Mouse (Mus musculus) forebrain, embryonic 13.5 days (tissue): Measurements from ENCODE around the gene Tsnaxip1. TPM values are rescaled to one million over a fixed set of nuclear protein-coding genes. Genes with fewer than 3 reads are reported as not detected.

ENCODE experiments used
- ATAC-seq: fragments of 200-750 bp; cut with Nextera tagmentation; 2 replicates; pipeline ENCODE4 v1.8.0; 2017
- H3K27ac ChIP-seq: fragments of 300-500 bp; sonication (generic); 2 replicates; pipeline ENCODE4 v1.5.1; 2015; ENCODE audit warnings: inconsistent platforms, mild to moderate bottlenecking, moderate library complexity
- H3K27me3 ChIP-seq: fragments of 300-500 bp; sonication (generic); 2 replicates; pipeline ENCODE4 v1.6.1; 2015; ENCODE audit warnings: mild to moderate bottlenecking, inconsistent platforms
- H3K36me3 ChIP-seq: fragments of 300-500 bp; sonication (generic); 2 replicates; pipeline ENCODE4 v1.6.1; 2015; ENCODE audit warnings: mild to moderate bottlenecking, inconsistent platforms; ENCODE audit not compliant: poor library complexity, severe bottlenecking
- H3K4me1 ChIP-seq: fragments of 300-500 bp; sonication (generic); 2 replicates; pipeline ENCODE4 v1.6.1; 2015; ENCODE audit warnings: inconsistent platforms
- H3K4me2 ChIP-seq: fragments of 300-500 bp; sonication (generic); 2 replicates; pipeline ENCODE4 v1.6.1; 2015; ENCODE audit warnings: inconsistent platforms, mild to moderate bottlenecking, moderate library complexity
- H3K4me3 ChIP-seq: fragments of 300-500 bp; sonication (generic); 2 replicates; pipeline ENCODE4 v1.5.1; 2015; ENCODE audit warnings: mild to moderate bottlenecking, inconsistent platforms
- H3K9ac ChIP-seq: fragments of 300-500 bp; sonication (generic); 2 replicates; pipeline ENCODE4 v1.6.1; 2015; ENCODE audit warnings: mild to moderate bottlenecking, inconsistent platforms
- H3K9me3 ChIP-seq: fragments of 300-500 bp; sonication (generic); replicated peaks from 2 replicates; pipeline ENCODE4 v1.6.1; 2016; ENCODE audit warnings: inconsistent platforms
- WGBS: fragments of 180-500 bp; shearing (Covaris S2); methylation state at CpG from one replicate; pipeline ENCODE4 v1.1.7; 2015; 5-methylcytosine and 5-hydroxymethylcytosine counted together
- polyA plus RNA-seq: library from polyadenylated mRNA; unstranded; fragments of >200 nt; fragmentation: Nextera tagmentation; extraction: Ambion mirVana; gene quantifications from 2 replicates; pipeline ENCODE4 v1.2.1, GENCODE M21; 2015

The Tsnaxip1 gene
- polyA plus RNA-seq, 1 experiment from 2014 or later: 0.43 TPM

- ATAC-seq: no peak
- no peak overlapping the region for H3K27ac ChIP-seq
Observed at GRCm38 (mm10) chr8:105801153-105801904, 26.2 kb upstream of the Tsnaxip1 start.

DNA sequence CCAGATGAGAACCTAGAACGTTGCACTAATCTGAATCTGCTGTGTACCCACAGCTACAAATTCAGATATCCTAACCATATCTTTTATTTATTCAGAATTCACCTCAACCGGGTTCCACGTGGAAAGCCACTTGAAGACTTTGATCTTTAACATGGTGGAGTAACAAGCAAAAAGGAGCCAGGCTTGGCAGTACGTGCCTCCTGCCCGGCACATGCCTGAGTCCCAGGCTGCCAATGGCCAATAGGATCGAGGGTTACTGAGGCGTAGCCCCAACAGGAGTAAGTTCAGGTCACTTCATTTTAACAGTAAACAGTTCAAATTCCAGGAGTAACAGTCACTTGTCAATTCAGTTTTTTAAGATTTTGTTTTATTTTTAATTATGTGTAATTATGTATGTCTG, 22.7 kb upstream of the Tsnaxip1 start:
- ATAC-seq: no peak
- Histone ChIP-seq H3K9me3 (no peaks in the 10 kb centered on the region), H3K9ac (no peak overlapping the region), H3K36me3 (peaks cover 24% of the 10 kb centered on the region), H3K27ac (no peak overlapping the region), H3K27me3 (no peaks in the 10 kb centered on the region), H3K4me3 (no peak overlapping the region), H3K4me1 (peaks cover under 1% of the 10 kb centered on the region; the same call in 1 of the 2 replicates), H3K4me2 (no peak overlapping the region)
- WGBS: 95% methylated on average over 7 of the region's 7 CpGs

More at GRCm38 (mm10) chr8:105801153-105801904, 26.2 kb upstream of the Tsnaxip1 start:
- Histone ChIP-seq H3K27me3 (no peaks in the 10 kb centered on the region), H3K9me3 (no peaks in the 10 kb centered on the region), H3K9ac (no peak overlapping the region), H3K4me2 (no peak overlapping the region), H3K36me3 (peaks cover 24% of the 10 kb centered on the region), H3K4me1 (peaks cover 11% of the 10 kb centered on the region), H3K4me3 (no peak overlapping the region)
- 90% methylated on average over 6 of the region's 6 CpGs for WGBS

GRCm38 (mm10) chr8:105805346-105805745, 22.2 kb upstream of the Tsnaxip1 start:
- no peak overlapping the region for H3K4me3 ChIP-seq
- no peak overlapping the region for H3K9ac ChIP-seq
- no peaks in the 10 kb centered on the region for H3K27me3 ChIP-seq
- H3K27ac ChIP-seq: no peak overlapping the region
- no peak for ATAC-seq
- H3K9me3 ChIP-seq: no peaks in the 10 kb centered on the region
- H3K36me3 ChIP-seq: peaks cover 26% of the 10 kb centered on the region
- no peak overlapping the region for H3K4me2 ChIP-seq
- WGBS: 81% methylated on average over 3 of the region's 3 CpGs
- H3K4me1 ChIP-seq: no peaks in the 10 kb centered on the region

- no peak for ATAC-seq
- no peak overlapping the region for H3K4me2 ChIP-seq
- no peaks in the 10 kb centered on the region for H3K27me3 ChIP-seq
Observed at GRCm38 (mm10) chr8:105805964-105806363, 21.6 kb upstream of the Tsnaxip1 start.

DNA sequence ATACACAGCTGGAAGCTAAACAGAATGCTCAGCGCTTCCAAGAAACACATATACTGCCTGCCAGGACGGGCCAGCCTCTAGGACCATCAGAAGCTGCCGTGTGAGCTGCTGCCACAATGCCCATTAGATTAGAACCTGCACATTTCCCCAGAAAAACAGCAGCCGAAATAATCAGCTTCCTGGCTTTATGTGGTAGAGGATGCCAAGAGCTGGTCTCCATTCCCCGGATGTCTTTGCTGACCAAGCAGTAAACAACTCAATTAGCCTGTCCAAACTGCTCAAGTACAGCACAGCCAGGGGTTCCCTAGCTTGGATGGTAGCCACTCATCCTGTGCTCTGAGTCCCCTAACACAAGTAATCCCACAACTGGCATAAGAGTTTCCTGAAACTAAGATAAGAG, 19.8 kb upstream of the Tsnaxip1 start:
- Histone ChIP-seq H3K27ac (no peak overlapping the region), H3K36me3 (peaks cover 43% of the 10 kb centered on the region), H3K4me2 (no peak overlapping the region), H3K27me3 (no peaks in the 10 kb centered on the region), H3K9me3 (no peaks in the 10 kb centered on the region), H3K4me3 (no peak overlapping the region), H3K4me1 (no peaks in the 10 kb centered on the region), H3K9ac (no peak overlapping the region)
- ATAC-seq: no peak
- whole genome bisulfite sequencing: 88% methylated on average over 5 of the region's 5 CpGs

More at GRCm38 (mm10) chr8:105805964-105806363, 21.6 kb upstream of the Tsnaxip1 start:
- Histone ChIP-seq H3K4me1 (no peaks in the 10 kb centered on the region), H3K36me3 (peaks cover 31% of the 10 kb centered on the region), H3K9ac (no peak overlapping the region), H3K4me3 (no peak overlapping the region), H3K27ac (no peak overlapping the region), H3K9me3 (no peaks in the 10 kb centered on the region)
- 93% methylated on average over 1 of the region's 1 CpGs for WGBS

GRCm38 (mm10) chr8:105808480-105808879, 19.1 kb upstream of the Tsnaxip1 start:
- Histone ChIP-seq H3K4me3 (no peak overlapping the region), H3K27ac (no peak overlapping the region), H3K36me3 (peaks cover 43% of the 10 kb centered on the region), H3K4me1 (no peaks in the 10 kb centered on the region), H3K9me3 (no peaks in the 10 kb centered on the region), H3K27me3 (no peaks in the 10 kb centered on the region), H3K4me2 (no peak overlapping the region), H3K9ac (no peak overlapping the region)
- no peak for ATAC-seq
- 97% methylated on average over 2 of the region's 2 CpGs for WGBS

DNA sequence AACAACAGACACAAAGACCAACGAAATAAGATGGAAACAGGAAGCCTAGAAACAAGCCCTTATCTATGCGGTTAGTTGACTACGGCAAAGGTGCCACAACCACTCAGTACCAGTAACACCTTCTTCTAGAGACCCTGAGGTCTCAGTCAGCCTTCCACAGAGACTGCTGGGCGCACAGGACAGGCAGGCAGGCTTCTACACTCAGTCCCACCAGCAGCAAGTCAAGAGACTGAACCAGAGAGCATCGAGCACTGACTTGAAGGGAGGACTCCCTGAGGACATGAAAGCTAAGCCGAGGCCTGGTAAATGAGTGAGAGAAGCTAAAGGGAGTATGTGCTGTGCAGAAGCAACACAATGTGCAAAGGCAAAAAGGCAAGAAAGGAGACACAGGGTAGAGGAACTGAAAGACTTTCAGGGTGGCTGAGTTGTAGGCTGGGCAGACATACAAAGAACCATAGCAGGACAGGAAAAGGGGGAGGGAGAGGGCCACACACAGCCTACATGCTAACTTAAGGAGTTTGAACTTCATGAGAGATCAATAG, 17.2 kb upstream of the Tsnaxip1 start:
- no peaks in the 10 kb centered on the region for H3K9me3 ChIP-seq
- peaks cover 36% of the 10 kb centered on the region for H3K36me3 ChIP-seq
- H3K4me2 ChIP-seq: no peak overlapping the region
- H3K4me1 ChIP-seq: no peaks in the 10 kb centered on the region
- H3K4me3 ChIP-seq: no peak overlapping the region
- H3K9ac ChIP-seq: no peak overlapping the region
- no peak for ATAC-seq
- 98% methylated on average over 6 of the region's 6 CpGs for WGBS
- no peak overlapping the region for H3K27ac ChIP-seq
- no peaks in the 10 kb centered on the region for H3K27me3 ChIP-seq

- no peak overlapping the region for H3K4me3 ChIP-seq
- 91% methylated on average over 10 of the region's 10 CpGs for WGBS
Observed at GRCm38 (mm10) chr8:105811061-105811460, 16.5 kb upstream of the Tsnaxip1 start.

GRCm38 (mm10) chr8:105811543-105811942, 16.0 kb upstream of the Tsnaxip1 start:
- no peak overlapping the region for H3K9ac ChIP-seq
- H3K4me2 ChIP-seq: no peak overlapping the region
- H3K4me1 ChIP-seq: no peaks in the 10 kb centered on the region
- no peak for ATAC-seq
- 82% methylated on average over 3 of the region's 3 CpGs for WGBS
- peaks cover 33% of the 10 kb centered on the region for H3K36me3 ChIP-seq
- H3K27ac ChIP-seq: no peak overlapping the region
- H3K9me3 ChIP-seq: no peaks in the 10 kb centered on the region
- no peaks in the 10 kb centered on the region for H3K27me3 ChIP-seq
- no peak overlapping the region for H3K4me3 ChIP-seq

More at GRCm38 (mm10) chr8:105811061-105811460, 16.5 kb upstream of the Tsnaxip1 start:
- H3K4me2 ChIP-seq: no peak overlapping the region
- H3K27ac ChIP-seq: no peak overlapping the region
- H3K9ac ChIP-seq: no peak overlapping the region; the same call in 1 of the 2 replicates
- ATAC-seq: no peak
- H3K27me3 ChIP-seq: no peaks in the 10 kb centered on the region
- no peaks in the 10 kb centered on the region for H3K4me1 ChIP-seq
- H3K36me3 ChIP-seq: peaks cover 33% of the 10 kb centered on the region
- H3K9me3 ChIP-seq: no peaks in the 10 kb centered on the region

- Histone ChIP-seq H3K27ac (no peak overlapping the region), H3K9ac (no peak overlapping the region), H3K4me2 (no peak overlapping the region), H3K4me3 (no peak overlapping the region), H3K4me1 (no peaks in the 10 kb centered on the region), H3K9me3 (no peaks in the 10 kb centered on the region), H3K27me3 (no peaks in the 10 kb centered on the region), H3K36me3 (peaks cover 35% of the 10 kb centered on the region)
- no peak for ATAC-seq
- 91% methylated on average over 5 of the region's 5 CpGs for WGBS
Observed at GRCm38 (mm10) chr8:105812511-105812910, 15.0 kb upstream of the Tsnaxip1 start.

DNA sequence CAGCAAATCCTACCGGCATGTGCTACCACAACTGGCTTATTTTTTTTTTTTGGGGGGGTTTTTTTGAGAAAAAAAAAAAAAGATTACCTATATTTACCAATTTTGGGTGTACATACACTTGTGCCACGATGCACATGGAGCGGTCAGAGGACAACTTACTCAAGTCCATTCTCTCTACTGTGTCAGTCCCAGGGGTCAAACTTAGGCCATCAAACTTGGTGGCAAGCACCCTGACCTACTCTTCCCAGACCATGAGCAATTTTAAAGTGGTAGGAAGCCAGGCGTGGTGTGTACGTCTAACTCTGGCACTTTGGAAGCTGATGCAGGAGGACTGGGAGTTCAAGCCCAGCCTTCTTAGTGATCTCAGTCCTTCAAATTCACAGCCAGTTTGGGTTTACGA, 14.3 kb upstream of the Tsnaxip1 start:
- no peaks in the 10 kb centered on the region for H3K27me3 ChIP-seq
- H3K27ac ChIP-seq: no peak overlapping the region
- no peak overlapping the region for H3K4me2 ChIP-seq
- H3K9me3 ChIP-seq: no peaks in the 10 kb centered on the region
- ATAC-seq: no peak
- H3K36me3 ChIP-seq: peaks cover 41% of the 10 kb centered on the region
- WGBS: 97% methylated on average over 6 of the region's 6 CpGs
- H3K9ac ChIP-seq: no peak overlapping the region
- H3K4me3 ChIP-seq: no peak overlapping the region
- no peaks in the 10 kb centered on the region for H3K4me1 ChIP-seq

DNA sequence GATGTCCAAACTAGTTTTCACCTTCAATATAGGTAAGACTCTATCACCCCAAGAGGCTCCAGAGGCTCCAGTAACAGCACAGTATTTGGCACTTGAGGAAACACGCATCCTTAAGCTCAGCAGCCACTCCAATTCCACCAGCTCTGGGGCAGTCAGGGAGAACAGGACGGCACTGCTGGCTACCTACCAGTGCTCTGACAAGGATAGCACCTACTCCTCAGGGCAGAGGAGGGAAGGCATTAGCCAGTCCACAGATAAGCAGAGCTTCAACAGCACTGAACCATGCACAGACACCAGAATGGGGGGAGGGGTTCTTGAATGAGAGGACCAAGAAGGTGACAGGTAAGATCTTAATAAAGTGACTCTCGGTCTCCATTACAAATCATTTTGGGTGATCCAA, 7.9 kb upstream of the Tsnaxip1 start:
- Histone ChIP-seq H3K4me1 (peaks cover under 1% of the 10 kb centered on the region; the same call in 1 of the 2 replicates), H3K4me2 (no peak overlapping the region), H3K27ac (no peak overlapping the region), H3K4me3 (no peak overlapping the region), H3K27me3 (no peaks in the 10 kb centered on the region), H3K36me3 (peaks cover 67% of the 10 kb centered on the region), H3K9me3 (no peaks in the 10 kb centered on the region), H3K9ac (no peak overlapping the region)
- ATAC-seq: no peak
- WGBS: 93% methylated on average over 3 of the region's 3 CpGs
